Mouse (Mus musculus) kidney, embryonic 15.5 days (tissue): ENCODE measurements around the gene Serpina3a. TPM values are rescaled to one million over a fixed set of nuclear protein-coding genes. Genes with fewer than 3 reads are reported as not detected.

Experiments used
- ATAC-seq: fragments of 200-750 bp; cut with Nextera tagmentation; replicated peaks from 2 replicates; pipeline ENCODE4 v1.8.0; 2017; ENCODE audit warnings: moderate TSS enrichment; ENCODE audit not compliant: low FRiP score
- H3K27ac ChIP-seq: fragments of 300-500 bp; sonication (generic); 2 replicates; pipeline ENCODE4 v1.5.1; 2015; ENCODE audit warnings: mild to moderate bottlenecking, inconsistent platforms
- H3K27me3 ChIP-seq: fragments of 300-500 bp; sonication (generic); 2 replicates; pipeline ENCODE4 v1.6.1; 2015; ENCODE audit warnings: inconsistent platforms
- H3K36me3 ChIP-seq: fragments of 300-500 bp; sonication (generic); 2 replicates; pipeline ENCODE4 v1.6.1; 2015; ENCODE audit warnings: inconsistent platforms
- H3K4me1 ChIP-seq: fragments of 300-500 bp; sonication (generic); 2 replicates; pipeline ENCODE4 v1.6.1; 2015; ENCODE audit warnings: inconsistent platforms
- H3K4me2 ChIP-seq: fragments of 300-500 bp; sonication (generic); 2 replicates; pipeline ENCODE4 v1.6.1; 2015; ENCODE audit warnings: moderate library complexity, mild to moderate bottlenecking, inconsistent platforms
- H3K4me3 ChIP-seq: fragments of 300-500 bp; sonication (generic); replicated peaks from 2 replicates; pipeline ENCODE4 v1.5.1; 2015; ENCODE audit warnings: mild to moderate bottlenecking, inconsistent platforms
- H3K9ac ChIP-seq: fragments of 300-500 bp; sonication (generic); 2 replicates; pipeline ENCODE4 v1.6.1; 2015; ENCODE audit warnings: mild to moderate bottlenecking, inconsistent platforms
- H3K9me3 ChIP-seq: fragments of 300-500 bp; sonication (generic); replicated peaks from 2 replicates; pipeline ENCODE4 v1.6.1; 2016; ENCODE audit warnings: inconsistent platforms
- WGBS: fragments of 180-500 bp; shearing (Covaris S2); methylation state at CpG from one replicate; pipeline ENCODE4 v1.1.7; 2015; ENCODE audit warnings: mixed read lengths; 5-methylcytosine and 5-hydroxymethylcytosine counted together
- polyA plus RNA-seq: library from polyadenylated mRNA; unstranded; fragments of >200 nt; fragmentation: Nextera tagmentation; extraction: Ambion mirVana; gene quantifications from 2 replicates; pipeline ENCODE4 v1.2.1, GENCODE M21; 2015

Gene Serpina3a
- polyA plus RNA-seq, 1 experiment from 2014 or later: not detected

DNA sequence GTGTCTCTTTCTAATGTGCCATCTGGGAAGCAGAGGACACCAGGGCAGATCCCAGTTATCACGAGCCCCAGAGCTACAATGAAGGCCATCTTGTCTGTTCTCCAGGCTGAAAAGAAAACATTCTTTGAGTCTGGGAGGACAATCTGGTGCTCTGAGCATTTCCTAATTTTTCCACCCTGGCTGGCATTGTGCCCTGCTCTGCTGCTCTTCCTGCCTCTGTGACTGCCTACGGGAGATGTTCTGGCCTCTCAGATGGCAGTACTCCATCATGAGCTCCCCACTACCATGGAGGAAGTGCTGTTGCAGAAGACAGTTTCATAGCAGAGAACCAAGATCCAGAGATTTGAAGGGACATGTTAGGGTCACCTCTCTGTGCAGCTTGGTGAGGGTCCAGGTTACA lies 39.5 kb downstream of the Serpina3a start:
- H3K4me2 ChIP-seq: no peak overlapping the region
- no peak overlapping the region for H3K4me3 ChIP-seq
- no peak overlapping the region for H3K9ac ChIP-seq
- no peaks in the 10 kb centered on the region for H3K36me3 ChIP-seq
- ATAC-seq: no peak
- H3K27me3 ChIP-seq: no peaks in the 10 kb centered on the region
- no peak overlapping the region for H3K27ac ChIP-seq
- WGBS: 66% methylated on average over 2 of the region's 2 CpGs
- no peaks in the 10 kb centered on the region for H3K4me1 ChIP-seq
- H3K9me3 ChIP-seq: no peaks in the 10 kb centered on the region

DNA sequence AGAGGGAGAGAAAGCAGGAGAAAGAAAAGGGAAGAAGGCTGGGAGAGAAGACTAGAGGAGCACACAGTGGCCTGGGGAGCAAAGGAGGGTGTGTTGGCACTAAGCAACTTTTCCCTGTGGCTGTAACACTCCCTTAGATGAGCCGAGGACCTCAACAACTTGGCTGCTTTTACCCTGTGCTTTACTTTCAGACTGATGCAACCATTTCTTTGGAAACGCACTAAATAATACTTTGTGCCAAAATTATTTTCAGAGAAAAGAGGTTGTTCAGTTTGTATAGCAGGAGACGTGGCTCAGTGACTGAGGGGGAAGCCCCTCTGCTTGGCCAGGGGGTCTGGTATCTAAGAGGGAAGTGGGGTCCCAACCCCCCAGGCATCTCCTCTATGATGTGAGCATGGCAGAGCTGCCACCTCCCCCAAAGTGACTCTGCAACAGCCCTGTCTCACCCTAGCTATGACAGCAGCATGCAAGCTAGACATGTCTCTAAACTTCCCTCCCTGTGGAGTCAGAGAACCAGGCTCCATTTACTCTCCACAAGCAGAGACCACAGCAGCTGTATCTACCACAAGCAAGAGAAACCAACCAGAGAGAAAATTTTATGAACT lies 40.6 kb downstream of the Serpina3a start:
- H3K36me3 ChIP-seq: no peaks in the 10 kb centered on the region
- no peak overlapping the region for H3K4me3 ChIP-seq
- H3K4me1 ChIP-seq: no peaks in the 10 kb centered on the region
- H3K9ac ChIP-seq: no peak overlapping the region
- ATAC-seq: no peak
- H3K27ac ChIP-seq: no peak overlapping the region
- no peaks in the 10 kb centered on the region for H3K9me3 ChIP-seq
- WGBS: 83% methylated on average over 3 of the region's 3 CpGs
- H3K27me3 ChIP-seq: no peaks in the 10 kb centered on the region
- H3K4me2 ChIP-seq: no peak overlapping the region

DNA sequence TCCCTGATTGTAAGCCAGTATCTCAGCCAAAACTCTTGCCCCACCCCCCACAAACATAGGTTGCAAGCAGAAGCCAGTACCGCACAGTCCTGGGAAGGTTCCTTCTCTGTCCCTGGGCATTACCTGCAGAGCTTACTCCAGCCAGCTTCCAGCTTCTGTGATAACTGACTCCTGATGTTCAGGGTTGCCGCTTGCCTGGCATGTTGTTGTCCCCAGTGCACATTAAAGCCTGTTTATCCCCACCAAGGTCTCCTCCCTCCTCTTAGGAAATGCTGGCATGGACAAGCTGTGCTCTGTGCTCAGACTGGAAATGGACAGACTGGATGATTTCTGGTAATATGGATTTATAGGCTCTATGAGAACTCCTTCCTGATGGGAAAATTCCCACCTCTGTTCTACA lies 41.1 kb downstream of the Serpina3a start, which contains the start of gene Serpina3c:
Gene Serpina3c (minus strand): TSS at position 215 of the 400 bp plus-strand sequence.
- H3K27ac ChIP-seq: no peak within 1 kb of the TSS
- no peak within 1 kb of the TSS for H3K4me3 ChIP-seq
- no peaks in the 10 kb centered on the region for H3K9me3 ChIP-seq
- 88% methylated on average over 2 of the region's 2 CpGs for WGBS
- H3K9ac ChIP-seq: no peak within 1 kb of the TSS
- no peaks in the 10 kb centered on the region for H3K27me3 ChIP-seq
- no peaks in the 10 kb centered on the region for H3K36me3 ChIP-seq
- no peak for ATAC-seq
- H3K4me1 ChIP-seq: no peaks in the 10 kb centered on the region
- H3K4me2 ChIP-seq: no peak within 1 kb of the TSS

Other genes with a start within 250 kb of the Serpina3a start
- 13.3 and 18.7 TPM in 2 replicates for gene Serpina1a, start 249.2 kb upstream of the Serpina3a start, polyA plus RNA-seq
- gene Serpina1c, start 207.8 kb upstream of the Serpina3a start, polyA plus RNA-seq: 2.3 and 2.6 TPM in 2 replicates
- gene Serpina1e, start 153.7 kb upstream of the Serpina3a start, polyA plus RNA-seq: 1.7 and 2.7 TPM in 2 replicates
- gene Serpina11, start 122.8 kb upstream of the Serpina3a start, polyA plus RNA-seq: 0.50 TPM in 1 of 2 replicates, not detected in the other
- not detected in 2 replicates for gene Serpina9, start 99.0 kb upstream of the Serpina3a start, polyA plus RNA-seq
- not detected in 2 replicates for gene Serpina12, start 68.3 kb upstream of the Serpina3a start, polyA plus RNA-seq
- gene Serpina5, start 11.6 kb upstream of the Serpina3a start, polyA plus RNA-seq: not detected in 2 replicates
- gene Serpina3b, start 15.3 kb downstream of the Serpina3a start, polyA plus RNA-seq: 0.08 and 0.14 TPM in 2 replicates
- not detected in 2 replicates for gene Serpina3c, start 41.1 kb downstream of the Serpina3a start, polyA plus RNA-seq
- gene Serpina3f, start 101.8 kb downstream of the Serpina3a start, polyA plus RNA-seq: 0.30 TPM in 1 of 2 replicates, not detected in the other
- 8.5 and 8.8 TPM in 2 replicates for gene Serpina3g, start 123.5 kb downstream of the Serpina3a start, polyA plus RNA-seq
- gene Serpina3i, start 150.4 kb downstream of the Serpina3a start, polyA plus RNA-seq: 0.14 and 0.24 TPM in 2 replicates
- gene Serpina3j, start 201.8 kb downstream of the Serpina3a start, polyA plus RNA-seq: 0.10 TPM in 1 of 2 replicates, not detected in the other
- gene Serpina3k, start 225.8 kb downstream of the Serpina3a start, polyA plus RNA-seq: not detected in 2 replicates
- not detected in 2 replicates for gene Serpina3m, start 225.8 kb downstream of the Serpina3a start, polyA plus RNA-seq